Mouse (Mus musculus) intestine, embryonic 16.5 days (tissue): ENCODE results near the gene Smco2. TPM values are rescaled to one million over a fixed set of nuclear protein-coding genes. Genes with fewer than 3 reads are reported as not detected.

Source experiments
- ATAC-seq: fragments of 200-750 bp; cut with Nextera tagmentation; 2 replicates; pipeline ENCODE4 v1.8.0; 2017; ENCODE audit warnings: moderate TSS enrichment, moderate library complexity
- H3K27ac ChIP-seq: fragments of 300-500 bp; sonication (generic); 2 replicates; pipeline ENCODE4 v1.5.1; 2014; ENCODE audit warnings: mild to moderate bottlenecking, low read length
- H3K27me3 ChIP-seq: fragments of 300-500 bp; sonication (generic); replicated peaks from 2 replicates; pipeline ENCODE4 v1.6.1; 2014; ENCODE audit warnings: low read length, control low read depth, mixed read lengths; ENCODE audit not compliant: control insufficient read depth, insufficient read depth
- H3K36me3 ChIP-seq: fragments of 300-500 bp; sonication (generic); 2 replicates; pipeline ENCODE4 v1.6.1; 2014; ENCODE audit warnings: low read length, control low read depth; ENCODE audit not compliant: control insufficient read depth, insufficient read depth
- H3K4me1 ChIP-seq: fragments of 300-500 bp; sonication (generic); 2 replicates; pipeline ENCODE4 v1.6.1; 2014; ENCODE audit warnings: low read length, control low read depth, mixed read lengths; ENCODE audit not compliant: control insufficient read depth, insufficient read depth
- H3K4me2 ChIP-seq: fragments of 300-500 bp; sonication (generic); 2 replicates; pipeline ENCODE4 v1.6.1; 2014; ENCODE audit warnings: low read depth, low read length, control low read depth
- H3K4me3 ChIP-seq: fragments of 300-500 bp; sonication (generic); 2 replicates; pipeline ENCODE4 v1.5.1; 2014; ENCODE audit warnings: mild to moderate bottlenecking, low read length
- H3K9ac ChIP-seq: fragments of 300-500 bp; sonication (generic); 2 replicates; pipeline ENCODE4 v1.6.1; 2014; ENCODE audit warnings: low read depth, low read length
- H3K9me3 ChIP-seq: fragments of 300-500 bp; sonication (generic); 2 replicates; pipeline ENCODE4 v1.6.1; 2016; ENCODE audit warnings: low read length, control low read depth; ENCODE audit not compliant: control insufficient read depth
- WGBS: fragments of 180-500 bp; shearing (Covaris S2); extraction: QIAGEN DNeasy Blood & Tissue Kit; methylation state at CpG from one replicate; pipeline ENCODE4 v1.1.7; 2014; 5-methylcytosine and 5-hydroxymethylcytosine counted together
- polyA plus RNA-seq: library from polyadenylated mRNA; unstranded; fragments of >200 nt; fragmentation: Nextera tagmentation; extraction: Ambion mirVana; gene quantifications from 2 replicates; pipeline ENCODE4 v1.2.1, GENCODE M21; 2015

The Smco2 gene
- polyA plus RNA-seq, 1 experiment from 2014 or later = not detected

GRCm38 (mm10) chr6:146888660-146889490, 39.0 kb downstream of the Smco2 start:
- H3K4me2 ChIP-seq = peak overlapping the region; percentile 64

GRCm38 (mm10) chr6:146890215-146890614, 40.3 kb downstream of the Smco2 start:
- H3K27me3 ChIP-seq = no peaks in the 10 kb centered on the region
- H3K4me1 ChIP-seq = peaks cover 20% of the 10 kb centered on the region
- H3K27ac ChIP-seq = peak overlapping the region; percentile 49
- H3K9me3 ChIP-seq = no peaks in the 10 kb centered on the region
- ATAC-seq = no peak
- peak overlapping the region; percentile 38 for H3K9ac ChIP-seq
- peak overlapping the region; percentile 34 for H3K4me2 ChIP-seq
- H3K36me3 ChIP-seq = no peaks in the 10 kb centered on the region
- 56% methylated on average over 2 of the region's 2 CpGs for WGBS
- H3K4me3 ChIP-seq = peak overlapping the region; percentile 1; the same call in 1 of the 2 replicates

More at GRCm38 (mm10) chr6:146888660-146889490, 39.0 kb downstream of the Smco2 start:
- H3K4me1 ChIP-seq = peaks cover 22% of the 10 kb centered on the region
- H3K4me3 ChIP-seq = peak overlapping the region; percentile 84
- peak; percentile 79 for ATAC-seq
- no peaks in the 10 kb centered on the region for H3K9me3 ChIP-seq
- H3K27ac ChIP-seq = peak overlapping the region; percentile 92
- H3K36me3 ChIP-seq = no peaks in the 10 kb centered on the region
- no peaks in the 10 kb centered on the region for H3K27me3 ChIP-seq
- 7% methylated on average over 26 of the region's 26 CpGs for WGBS
- H3K9ac ChIP-seq = peak overlapping the region; percentile 98

DNA sequence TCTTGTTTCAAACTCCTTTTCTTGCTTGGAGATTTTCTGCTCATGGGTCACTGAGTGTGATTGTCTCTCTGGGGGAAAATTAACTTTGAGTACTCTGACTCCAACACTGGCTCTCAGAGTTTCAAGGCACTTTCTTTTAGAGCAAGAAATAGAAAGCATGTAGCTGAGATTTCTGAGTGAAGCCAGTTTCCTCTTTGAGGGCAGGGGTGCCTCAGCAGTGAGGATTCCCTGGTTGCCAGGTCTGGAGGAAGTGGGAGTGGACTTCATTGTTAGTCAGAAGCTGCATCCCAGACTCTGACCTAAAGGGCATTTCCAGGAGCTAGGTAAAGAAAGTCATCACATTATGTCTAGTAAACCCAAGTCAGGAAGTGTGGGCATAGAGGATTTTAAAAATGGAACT, 40.7 kb downstream of the Smco2 start:
- Histone ChIP-seq H3K36me3 (no peaks in the 10 kb centered on the region), H3K9ac (0 out of 2 replicates have a peak overlapping the region, but pooled peaks have one; percentile 38), H3K4me3 (peak overlapping the region; percentile 1), H3K4me2 (peak overlapping the region; percentile 34), H3K4me1 (peaks cover 20% of the 10 kb centered on the region), H3K9me3 (no peaks in the 10 kb centered on the region), H3K27ac (peak overlapping the region; percentile 49), H3K27me3 (no peaks in the 10 kb centered on the region)
- ATAC-seq = no peak

DNA sequence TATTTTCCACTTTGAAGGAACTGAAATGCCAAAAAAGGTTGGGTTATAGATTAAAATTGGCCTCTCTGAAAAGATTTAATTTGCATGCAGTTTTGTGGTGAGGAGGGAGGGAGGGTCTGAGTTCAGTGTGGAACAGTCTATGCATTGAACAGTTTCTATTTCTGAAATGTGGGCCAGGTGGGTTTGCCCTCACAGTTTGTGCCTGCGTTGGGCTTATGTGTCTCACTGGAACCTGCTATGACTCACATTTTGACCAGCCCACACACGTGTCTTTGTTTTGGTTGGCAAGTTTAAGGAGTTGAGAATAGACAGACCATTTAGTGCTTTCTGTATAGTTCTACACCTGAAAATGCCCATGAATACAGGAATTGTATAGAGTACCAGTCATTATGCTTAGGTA, 44.0 kb downstream of the Smco2 start:
- H3K4me2 ChIP-seq = no peak overlapping the region
- H3K27ac ChIP-seq = no peak overlapping the region
- no peaks in the 10 kb centered on the region for H3K27me3 ChIP-seq
- H3K4me1 ChIP-seq = peaks cover 29% of the 10 kb centered on the region
- 48% methylated on average over 2 of the region's 2 CpGs for WGBS
- H3K9ac ChIP-seq = no peak overlapping the region
- no peak for ATAC-seq
- no peak overlapping the region for H3K4me3 ChIP-seq
- no peaks in the 10 kb centered on the region for H3K9me3 ChIP-seq
- no peaks in the 10 kb centered on the region for H3K36me3 ChIP-seq

- WGBS = 75% methylated on average over 6 of the region's 6 CpGs
- Histone ChIP-seq H3K4me1 (peaks cover 14% of the 10 kb centered on the region), H3K9me3 (no peaks in the 10 kb centered on the region), H3K27ac (no peak overlapping the region), H3K36me3 (no peaks in the 10 kb centered on the region), H3K4me2 (no peak overlapping the region), H3K4me3 (no peak overlapping the region), H3K9ac (no peak overlapping the region), H3K27me3 (no peaks in the 10 kb centered on the region)
- peak; percentile 40; the same call in 1 of the 2 replicates for ATAC-seq
Measured at GRCm38 (mm10) chr6:146898709-146899108, 48.8 kb downstream of the Smco2 start.

DNA sequence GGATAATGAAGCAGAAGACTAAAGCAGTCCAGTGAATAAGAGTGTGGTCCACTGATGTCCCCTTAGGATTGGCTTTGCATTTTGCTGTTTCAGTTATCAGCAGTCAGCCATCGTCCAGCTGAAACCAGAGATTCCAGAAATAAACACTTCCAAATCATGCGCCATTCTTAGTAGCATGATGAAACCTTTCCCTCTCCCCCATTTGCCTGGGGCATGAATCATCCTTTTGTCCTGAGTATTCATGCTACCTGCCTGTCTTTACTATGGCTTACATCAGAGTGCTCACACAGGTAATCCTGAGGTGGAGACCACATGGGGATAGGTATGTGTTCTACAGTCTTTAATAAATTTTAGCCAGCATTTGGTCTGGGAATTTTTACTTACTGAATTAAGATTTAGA, 49.7 kb downstream of the Smco2 start:
- Histone ChIP-seq H3K9me3 (no peaks in the 10 kb centered on the region), H3K4me2 (no peak overlapping the region), H3K27me3 (no peaks in the 10 kb centered on the region), H3K9ac (no peak overlapping the region), H3K4me3 (no peak overlapping the region), H3K4me1 (peaks cover 14% of the 10 kb centered on the region), H3K27ac (no peak overlapping the region), H3K36me3 (no peaks in the 10 kb centered on the region)
- ATAC-seq = no peak
- 65% methylated on average over 2 of the region's 2 CpGs for WGBS

DNA sequence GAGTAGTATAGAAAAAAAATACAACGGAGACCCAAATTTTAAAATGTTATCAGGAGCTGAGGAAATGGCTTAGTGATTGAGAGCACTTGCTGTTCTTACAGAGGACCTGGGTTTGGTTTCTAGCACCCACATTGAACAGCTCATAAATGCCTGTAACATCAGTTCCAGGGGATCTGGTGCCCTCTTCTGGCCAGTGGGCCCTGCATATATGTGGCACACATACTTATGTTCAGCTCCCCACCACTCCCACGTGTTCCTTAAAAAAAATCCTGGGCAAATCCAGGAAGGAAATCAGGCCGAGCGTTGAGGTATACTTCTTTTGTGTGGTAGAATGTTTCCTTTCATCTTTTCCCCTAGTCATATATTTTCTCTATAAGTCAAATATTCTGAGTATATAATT, 52.0 kb downstream of the Smco2 start:
- H3K27me3 ChIP-seq = no peaks in the 10 kb centered on the region
- no peaks in the 10 kb centered on the region for H3K36me3 ChIP-seq
- no peak overlapping the region for H3K4me3 ChIP-seq
- H3K4me2 ChIP-seq = no peak overlapping the region
- WGBS = 79% methylated on average over 4 of the region's 4 CpGs
- no peak for ATAC-seq
- H3K27ac ChIP-seq = no peak overlapping the region
- H3K4me1 ChIP-seq = peaks cover 22% of the 10 kb centered on the region
- H3K9ac ChIP-seq = no peak overlapping the region
- no peaks in the 10 kb centered on the region for H3K9me3 ChIP-seq

DNA sequence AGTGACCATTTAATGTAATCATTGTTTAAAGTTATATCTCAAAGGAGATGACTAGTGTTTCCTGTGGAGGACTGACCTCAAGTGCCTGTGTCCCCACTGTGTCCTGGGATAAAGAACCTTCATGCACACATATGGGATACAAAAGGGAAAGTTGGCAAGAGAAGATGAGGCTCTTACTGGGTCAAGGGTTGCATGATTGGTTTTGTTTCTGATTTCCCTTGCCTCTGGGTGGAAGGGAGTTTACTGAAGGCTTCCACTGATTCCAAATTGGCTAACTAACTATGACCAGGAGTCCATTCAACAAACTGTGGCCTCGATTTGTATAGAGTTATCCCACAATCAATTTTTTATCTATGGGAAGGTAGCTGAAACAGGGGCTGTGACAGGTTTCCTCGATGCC, 53.7 kb downstream of the Smco2 start:
- no peak overlapping the region for H3K4me3 ChIP-seq
- ATAC-seq = no peak
- WGBS = 80% methylated on average over 2 of the region's 2 CpGs
- no peaks in the 10 kb centered on the region for H3K9me3 ChIP-seq
- H3K4me1 ChIP-seq = peaks cover 22% of the 10 kb centered on the region
- H3K27me3 ChIP-seq = no peaks in the 10 kb centered on the region
- H3K9ac ChIP-seq = no peak overlapping the region
- H3K36me3 ChIP-seq = no peaks in the 10 kb centered on the region
- H3K4me2 ChIP-seq = no peak overlapping the region
- H3K27ac ChIP-seq = no peak overlapping the region

DNA sequence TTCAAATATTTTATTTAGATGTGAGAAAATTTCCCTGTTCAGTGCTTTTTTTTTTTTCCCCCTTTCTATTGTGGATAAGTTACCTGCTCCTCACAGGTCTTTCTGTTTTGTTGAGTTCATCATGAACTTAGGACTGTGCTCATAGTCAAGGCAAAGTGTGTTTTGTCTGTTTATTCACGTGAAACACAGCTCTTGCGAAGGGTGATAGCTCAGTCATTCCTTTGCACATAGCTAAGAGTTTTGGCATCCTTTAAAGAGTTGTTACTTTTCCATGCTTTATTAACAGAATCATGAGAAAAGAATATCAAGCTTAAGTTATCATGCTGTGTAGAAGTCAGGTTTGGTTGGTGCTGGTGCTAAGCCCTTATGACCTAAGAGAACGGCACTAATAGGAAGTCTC, 54.8 kb downstream of the Smco2 start:
- Histone ChIP-seq H3K9ac (no peak overlapping the region), H3K9me3 (no peaks in the 10 kb centered on the region), H3K4me3 (no peak overlapping the region), H3K4me1 (peaks cover 22% of the 10 kb centered on the region), H3K27me3 (no peaks in the 10 kb centered on the region), H3K4me2 (no peak overlapping the region), H3K27ac (no peak overlapping the region), H3K36me3 (no peaks in the 10 kb centered on the region)
- no peak for ATAC-seq
- WGBS = 72% methylated on average over 3 of the region's 3 CpGs
